Mouse (Mus musculus): ENCODE data around the gene Cacna1c.

The Cacna1c gene

DNA sequence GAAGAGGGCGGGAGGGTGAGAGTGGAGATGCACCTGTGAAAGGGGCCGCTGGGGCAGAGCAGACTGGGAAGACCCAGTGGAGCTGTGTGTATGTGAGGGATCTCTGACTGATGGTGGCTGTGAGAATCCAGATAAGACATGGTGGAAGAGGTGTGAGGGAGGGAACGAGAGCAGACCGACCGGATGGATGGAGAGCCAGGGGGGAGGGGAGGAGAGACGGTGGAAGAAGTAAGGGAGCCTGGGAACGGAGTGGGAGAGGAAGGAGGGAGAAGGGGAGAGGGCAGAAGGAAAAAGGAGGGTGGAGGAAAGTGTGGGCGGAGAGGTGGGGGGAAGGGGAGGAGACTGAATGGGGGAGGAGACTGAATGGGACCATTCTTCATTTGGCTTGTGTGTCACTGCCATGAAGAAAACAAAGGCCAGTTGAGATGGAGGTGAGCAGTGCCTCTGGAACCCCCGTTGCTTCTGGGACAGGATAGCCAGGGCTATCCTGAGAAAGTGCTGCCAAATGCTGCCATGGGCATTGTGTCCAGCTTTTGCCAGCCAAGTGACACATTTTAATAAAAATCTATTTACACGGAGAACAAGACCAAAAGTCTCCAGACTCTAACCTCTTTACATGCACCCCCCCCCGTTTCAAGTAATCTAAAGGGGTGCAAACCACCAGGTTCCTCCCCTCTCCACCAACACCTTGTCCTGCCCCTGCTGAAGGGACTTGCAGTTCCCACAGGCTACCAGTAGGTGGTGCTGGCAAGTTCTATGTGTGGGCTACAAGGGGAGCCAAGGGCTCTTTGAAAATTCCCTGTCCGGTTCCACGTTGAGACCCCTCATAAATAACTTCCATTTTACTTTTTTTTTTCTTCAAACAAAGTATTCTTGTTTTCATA is 273.6 kb downstream of the Cacna1c start:
- peak; percentile 92 for DNase-seq (ENCODE audit: low spot score)

DNA sequence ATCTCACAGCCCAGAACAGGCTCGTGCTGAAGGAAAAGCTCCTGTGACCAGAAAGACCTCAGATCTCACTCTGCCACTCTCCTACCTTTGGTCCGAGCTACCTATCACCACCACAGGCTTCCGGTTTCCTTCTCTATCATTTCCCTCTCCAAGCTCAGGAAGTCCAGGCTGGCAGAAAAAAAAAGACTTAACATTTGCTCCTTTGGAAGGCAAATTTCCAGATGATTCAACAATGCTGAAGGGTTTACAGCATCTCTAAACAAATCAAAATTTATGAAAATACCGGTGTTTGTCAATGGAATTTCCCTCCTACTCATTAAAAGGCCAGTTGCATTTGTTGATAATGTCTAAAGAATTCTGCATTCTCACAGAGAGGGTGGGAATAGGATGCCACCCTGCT is 288.0 kb downstream of the Cacna1c start:
- DNase-seq (ENCODE audit: low spot score): no peak

DNA sequence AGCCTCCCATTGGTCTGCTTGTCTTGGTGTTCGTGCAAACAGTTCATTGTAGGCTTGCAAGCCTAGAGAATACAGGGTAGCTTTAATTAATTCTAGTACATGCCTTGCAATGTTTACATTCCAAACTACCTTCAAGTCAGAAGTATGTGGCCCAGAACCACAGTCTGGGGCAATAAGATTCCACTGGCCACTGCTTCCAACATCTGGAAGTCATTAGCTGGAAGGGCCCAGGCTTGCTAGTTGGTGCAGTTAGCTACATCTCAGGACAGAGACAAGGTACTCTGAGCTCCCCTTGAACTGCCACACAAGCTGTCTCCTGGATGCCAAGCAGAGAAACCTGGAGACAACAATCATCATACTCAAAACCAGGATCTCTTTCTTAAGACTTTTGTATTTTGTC is 288.5 kb downstream of the Cacna1c start:
- peak; percentile 66 for DNase-seq (ENCODE audit: low spot score)

DNA sequence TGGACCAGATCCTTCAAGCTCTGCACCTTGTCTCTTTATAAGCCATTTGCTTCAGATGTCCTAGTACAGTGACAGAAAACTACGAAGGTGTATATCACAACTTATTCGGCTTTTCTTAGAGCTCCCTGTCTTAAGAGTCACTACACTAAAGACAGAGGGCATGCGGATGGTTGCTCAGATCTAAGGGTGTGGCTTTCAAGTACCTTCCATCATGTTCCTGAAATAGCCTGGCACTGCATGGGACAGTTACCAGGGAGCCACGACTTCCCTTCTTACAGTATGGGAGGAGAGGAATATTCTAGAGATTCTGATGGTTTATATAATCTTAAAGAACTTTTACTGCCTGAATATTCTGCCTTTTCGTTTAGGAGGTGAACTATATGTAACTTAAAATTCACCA is 289.3 kb downstream of the Cacna1c start:
- no peak for DNase-seq (ENCODE audit: low spot score)

DNA sequence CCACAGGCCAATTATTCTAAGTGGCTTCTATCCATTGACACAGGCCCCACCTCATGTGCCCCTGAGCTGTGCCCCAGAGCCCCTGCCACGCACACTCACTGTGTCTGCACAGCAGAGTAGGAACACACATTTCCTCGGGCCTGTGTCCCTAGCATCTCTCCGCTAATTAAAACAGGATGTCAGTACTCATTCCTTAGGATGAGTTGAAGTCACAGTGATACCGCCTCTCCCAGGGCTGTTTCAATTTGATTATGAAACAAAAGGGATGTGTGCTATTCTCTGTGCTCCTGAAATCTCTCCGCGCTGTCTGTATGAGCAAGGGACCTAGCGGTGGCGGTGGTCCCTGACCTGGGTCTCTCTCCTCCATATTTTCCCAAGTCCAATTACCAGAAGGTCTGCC is 296.5 kb downstream of the Cacna1c start:
- DNase-seq (ENCODE audit: low spot score): no peak

DNA sequence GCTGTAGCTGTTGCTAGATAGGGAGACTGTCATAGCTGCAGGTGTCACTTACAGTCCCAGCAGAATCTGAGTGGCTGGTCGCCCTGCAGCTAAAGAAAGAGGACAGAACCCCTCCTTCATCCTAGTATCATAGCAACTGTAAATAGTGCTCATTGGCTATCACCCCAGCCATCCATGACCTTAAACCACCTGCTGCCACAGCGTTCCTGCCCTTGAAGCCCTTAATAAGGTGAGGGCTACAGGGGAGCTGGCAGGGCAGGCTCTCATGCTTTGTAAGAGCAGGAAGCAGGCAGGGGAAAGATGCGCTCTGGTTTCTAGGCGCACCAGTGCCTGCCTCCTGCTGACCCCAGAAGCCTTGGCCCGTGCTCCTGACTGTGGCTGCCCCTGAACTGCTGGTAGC is 299.1 kb downstream of the Cacna1c start:
- DNase-seq (ENCODE audit: low spot score): no peak

DNA sequence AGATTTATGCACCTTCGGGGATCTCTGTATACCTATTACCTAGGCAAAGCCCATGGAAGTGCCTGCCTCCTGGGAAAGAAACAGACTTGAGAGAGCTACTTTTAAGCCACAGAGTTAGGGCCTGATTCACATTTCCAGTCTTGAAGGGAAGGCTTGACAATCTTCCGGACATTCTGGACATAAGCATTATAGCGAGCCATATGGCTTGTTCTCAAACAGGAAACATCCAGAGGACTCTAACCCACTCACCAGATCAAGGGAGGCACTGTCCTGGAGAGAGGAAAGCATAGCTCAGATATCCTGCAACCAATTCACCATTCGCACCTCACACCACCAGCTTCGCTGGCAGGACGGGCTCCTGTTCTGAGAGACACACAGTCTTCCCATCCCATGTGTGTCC is 302.2 kb downstream of the Cacna1c start:
- no peak for DNase-seq (ENCODE audit: low spot score)

DNA sequence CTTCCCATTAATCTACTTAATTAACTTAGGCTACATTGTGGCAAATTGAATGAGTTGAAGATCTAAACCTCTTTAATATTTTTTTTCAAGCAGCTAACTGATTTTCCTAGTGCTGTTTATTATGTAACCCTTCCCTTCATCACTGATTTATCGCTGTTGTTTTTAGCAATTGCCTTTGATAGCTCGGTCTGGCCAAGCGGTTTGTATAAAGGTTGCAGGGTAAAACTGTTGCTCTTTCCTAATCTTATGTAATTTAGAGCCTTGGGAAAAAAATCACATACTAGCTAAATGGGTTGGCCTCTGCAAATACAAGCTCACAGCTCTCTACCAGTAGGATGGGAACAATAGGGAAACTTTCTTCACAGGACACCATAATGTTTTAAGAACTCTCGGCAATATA is 306.8 kb downstream of the Cacna1c start:
- DNase-seq (ENCODE audit: low spot score): no peak

DNA sequence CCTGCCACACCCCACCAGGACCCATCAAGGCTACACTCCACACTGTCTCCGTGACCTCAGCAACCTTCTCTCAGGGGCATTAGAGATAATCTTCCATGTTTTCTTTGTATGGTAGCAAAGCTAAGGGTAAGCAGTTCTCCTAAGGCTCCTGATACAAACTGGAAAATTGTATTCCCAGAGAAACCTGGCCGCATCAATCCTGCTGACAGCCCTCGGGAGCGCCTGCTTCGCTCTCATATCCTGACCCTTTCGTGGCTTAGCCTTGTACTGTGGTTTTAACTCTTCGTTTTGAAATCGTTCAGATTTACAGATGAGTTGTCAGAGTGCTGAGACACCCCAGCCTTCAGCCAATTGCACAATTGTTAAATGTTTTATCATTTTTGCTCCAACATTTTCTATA is 309.2 kb downstream of the Cacna1c start:
- no peak for DNase-seq (ENCODE audit: low spot score)

DNA sequence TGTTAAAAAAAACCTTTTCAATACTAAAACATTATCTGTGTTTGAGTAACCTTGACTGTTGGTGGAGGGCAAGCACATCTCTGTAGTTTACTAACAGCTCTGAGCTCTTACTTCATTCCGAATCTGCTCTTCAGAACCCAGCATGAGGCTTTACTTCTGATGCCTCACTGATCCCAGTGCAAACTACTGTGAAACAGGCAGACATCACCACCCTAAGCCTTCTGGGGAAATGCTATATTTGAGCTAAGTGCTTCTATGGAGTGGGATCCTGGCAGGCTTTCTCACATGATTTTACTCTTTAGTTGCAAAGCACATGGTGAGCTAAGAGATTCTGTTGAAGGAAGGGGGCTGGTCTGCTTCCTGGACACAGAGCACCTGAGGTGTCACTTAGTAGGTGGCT is 311.3 kb downstream of the Cacna1c start:
- no peak for DNase-seq (ENCODE audit: low spot score)

DNA sequence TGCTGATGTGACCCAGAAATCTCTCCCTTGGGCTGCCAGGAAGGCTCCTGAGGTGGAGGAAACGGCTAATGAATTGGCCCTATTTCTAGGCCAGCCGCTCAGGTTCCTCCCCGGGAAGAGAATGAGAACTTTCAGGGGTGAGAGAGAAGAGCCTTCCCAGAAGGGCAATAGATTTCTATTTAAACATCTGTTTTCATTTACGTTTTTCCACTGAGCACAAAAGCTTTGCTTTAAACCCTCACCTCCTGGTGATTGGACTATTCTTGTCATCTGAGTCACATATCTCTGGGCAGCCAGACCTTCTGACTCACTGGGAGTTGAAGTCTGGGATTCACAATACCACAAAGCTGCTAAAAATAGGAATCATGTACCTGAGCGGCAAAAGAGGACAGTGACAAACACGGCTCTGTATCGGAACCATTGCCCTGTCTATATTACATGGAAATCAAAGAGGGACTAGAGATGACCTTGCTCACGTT is 312.1 kb downstream of the Cacna1c start:
- DNase-seq (ENCODE audit: low spot score): peak; percentile 20

DNA sequence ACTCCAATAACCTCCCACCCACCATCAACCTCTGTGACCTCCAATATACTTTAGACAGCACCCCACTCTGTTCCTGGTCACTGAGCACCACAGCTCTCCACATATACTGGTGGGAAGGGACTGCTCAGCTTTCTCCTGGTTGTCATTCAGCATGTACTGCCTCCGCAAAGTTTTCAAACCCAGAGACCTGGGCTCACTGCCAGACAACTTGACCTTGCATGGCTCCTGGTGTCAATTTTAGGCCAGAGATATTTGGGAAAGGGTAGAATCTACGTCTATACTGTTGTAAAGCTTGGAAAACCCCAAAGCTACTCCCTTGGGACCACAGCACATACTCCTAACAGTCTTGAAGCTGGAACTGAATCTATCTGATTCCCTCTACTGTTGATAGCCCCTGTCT is 320.0 kb downstream of the Cacna1c start:
- no peak for DNase-seq (ENCODE audit: low spot score)

DNA sequence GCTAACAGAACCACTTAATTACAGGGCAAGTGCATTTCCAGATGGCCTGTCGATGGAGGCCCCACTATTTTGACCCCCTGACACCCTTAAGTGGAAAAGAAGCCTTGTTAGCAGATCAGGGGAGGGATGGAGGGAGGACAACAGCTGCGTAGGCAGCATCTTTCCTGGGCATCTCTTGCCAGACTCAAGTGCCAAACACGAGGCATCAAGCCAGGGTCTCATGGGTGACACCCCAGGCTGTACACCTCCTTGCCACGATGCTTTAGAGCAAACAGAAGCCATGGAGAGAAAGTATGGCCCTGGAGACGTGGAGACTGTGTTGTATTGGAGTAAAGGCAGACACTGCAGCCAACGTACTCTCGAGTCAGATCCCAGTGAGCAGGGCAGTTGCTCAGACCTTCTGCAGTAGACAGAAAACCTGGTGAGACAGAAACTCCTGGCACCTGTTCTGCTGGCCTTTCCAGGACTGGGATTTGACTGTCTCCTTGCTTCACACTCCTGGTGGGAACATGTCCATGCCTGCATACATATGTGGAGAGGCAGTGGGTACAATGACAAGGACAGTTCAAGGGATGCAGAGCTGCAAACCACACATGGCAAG is 325.9 kb downstream of the Cacna1c start:
- peak; percentile 13 for DNase-seq (ENCODE audit: low spot score)

DNA sequence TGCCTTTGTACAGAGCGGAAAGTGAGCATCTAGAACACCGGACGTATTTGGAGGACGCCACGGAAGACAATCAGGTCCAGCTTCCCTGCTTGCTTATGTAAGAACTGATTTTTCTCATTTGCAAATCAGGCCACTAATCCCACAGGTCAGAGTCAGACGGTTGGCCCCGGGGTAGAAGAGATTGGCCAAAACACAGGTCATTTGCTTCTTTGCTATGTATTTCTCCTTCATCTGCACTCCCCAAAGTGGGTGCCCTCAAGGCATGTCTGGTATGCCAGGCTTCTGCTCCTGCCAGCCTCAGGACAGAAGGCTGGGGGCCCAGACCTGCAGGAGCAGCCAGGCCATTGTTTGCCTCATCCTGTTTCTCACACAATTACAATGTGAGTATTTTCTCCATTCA is 328.8 kb downstream of the Cacna1c start:
- DNase-seq (ENCODE audit: low spot score): no peak

DNA sequence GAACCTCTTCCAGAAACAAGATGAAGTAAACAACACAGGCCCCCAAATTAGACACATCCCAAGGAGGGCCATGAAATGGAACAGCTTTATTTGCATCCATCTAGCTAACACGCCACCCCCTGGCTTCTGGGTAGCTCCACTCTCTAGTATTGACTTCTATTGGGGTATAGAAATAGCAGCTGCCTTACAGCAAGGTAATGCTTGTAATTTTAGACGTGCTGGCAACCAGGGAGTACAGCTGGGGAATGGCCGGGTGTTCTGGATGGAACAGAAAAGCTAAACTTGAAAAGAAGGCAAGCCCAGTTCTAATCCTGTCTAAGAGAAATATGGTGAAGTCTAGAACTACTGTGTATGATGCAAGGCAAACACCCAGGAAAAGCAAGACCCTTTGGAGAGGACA is 329.3 kb downstream of the Cacna1c start:
- DNase-seq (ENCODE audit: low spot score): no peak

DNA sequence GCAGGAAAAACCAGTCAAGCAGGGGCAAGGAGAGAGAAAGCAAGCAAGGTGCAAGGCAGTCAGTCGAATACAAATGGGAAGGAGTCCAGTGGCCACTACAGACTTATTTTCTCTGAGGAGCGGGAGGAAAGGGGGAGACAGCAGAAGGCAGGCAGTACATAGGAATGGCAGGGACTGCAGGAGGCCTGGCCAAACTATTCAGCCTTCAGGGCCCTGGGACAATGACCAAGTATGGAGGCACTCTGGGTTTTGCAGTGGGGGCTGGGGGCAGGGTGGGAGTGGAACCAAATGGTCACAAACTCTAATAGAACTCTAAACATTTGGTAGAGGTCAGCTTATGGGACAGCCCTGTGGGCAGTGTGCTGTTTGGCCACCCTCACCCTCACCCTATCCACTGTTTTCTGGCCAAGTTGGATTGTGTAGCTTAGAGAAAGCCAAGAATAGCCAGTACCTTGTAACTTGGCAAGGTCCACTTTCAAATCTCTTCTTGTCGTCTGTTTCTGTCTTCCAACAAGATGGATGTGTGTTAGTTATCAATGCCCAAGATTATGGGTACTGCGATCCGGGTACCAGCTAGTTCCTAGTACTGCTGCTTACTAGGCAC is 330.3 kb downstream of the Cacna1c start:
- no peak for DNase-seq (ENCODE audit: low spot score)

DNA sequence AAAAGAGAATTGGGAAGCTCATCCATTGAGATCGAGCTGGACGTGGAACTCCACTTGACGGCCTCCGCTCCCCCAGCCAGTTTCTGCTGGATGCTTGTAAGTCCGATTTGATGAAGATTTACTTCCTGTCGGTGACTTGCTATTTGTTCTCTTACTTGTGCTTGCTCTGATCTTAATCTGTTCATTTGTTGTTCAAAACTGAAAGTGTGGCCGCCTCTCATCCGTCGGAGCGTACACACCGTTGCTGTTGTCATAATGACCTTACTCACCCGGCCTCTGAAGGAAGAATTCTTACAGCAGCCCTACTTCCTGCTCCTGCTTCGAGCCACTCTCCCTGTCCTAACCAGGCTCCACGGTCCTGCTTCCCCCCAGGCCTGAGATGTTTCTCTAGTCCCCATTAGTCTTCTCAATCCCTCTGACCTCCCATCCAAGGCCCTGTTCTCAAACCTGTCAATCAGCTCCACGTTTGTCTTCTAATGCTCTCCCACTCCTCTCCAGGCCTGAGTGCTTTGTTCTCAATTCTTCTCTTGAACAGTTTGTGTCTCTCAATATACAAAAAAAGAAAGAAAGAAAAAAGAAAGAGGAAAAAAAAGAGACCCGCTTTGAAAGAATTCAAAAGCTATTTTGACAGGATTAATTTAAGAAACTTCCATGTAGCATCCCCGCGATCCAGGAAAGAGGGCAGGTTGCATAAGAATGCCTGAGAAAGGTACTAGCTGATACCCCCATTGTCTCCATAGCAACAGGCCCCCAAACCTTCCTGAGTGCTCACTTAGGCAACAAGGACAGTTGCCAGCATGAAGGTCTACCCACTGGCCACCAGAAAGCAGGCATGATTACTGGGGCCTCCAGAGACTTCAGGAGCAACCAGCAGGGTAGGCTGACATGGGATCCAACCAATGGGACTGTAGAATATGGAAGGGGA is 331.3 kb downstream of the Cacna1c start:
- no peak for DNase-seq (ENCODE audit: low spot score)

DNA sequence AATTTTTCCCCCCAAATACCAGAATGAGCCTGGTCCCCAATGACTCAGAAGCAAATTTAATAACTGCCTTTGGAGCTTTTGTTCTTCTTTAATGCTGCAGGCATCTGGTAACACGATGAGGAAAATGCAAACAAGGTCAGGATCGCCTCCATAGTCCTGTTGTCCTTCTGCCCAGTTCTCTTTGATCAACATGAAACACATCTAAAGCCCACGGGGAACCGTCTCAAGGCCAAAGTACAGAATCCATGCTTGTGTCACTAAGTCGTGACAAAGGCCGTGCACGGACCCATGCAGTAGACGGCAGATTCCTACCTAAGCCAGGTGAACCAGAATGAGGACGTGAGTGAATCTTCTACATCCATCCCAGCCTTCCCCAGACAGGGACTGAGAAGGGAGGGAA is 333.5 kb downstream of the Cacna1c start:
- DNase-seq (ENCODE audit: low spot score): no peak

DNA sequence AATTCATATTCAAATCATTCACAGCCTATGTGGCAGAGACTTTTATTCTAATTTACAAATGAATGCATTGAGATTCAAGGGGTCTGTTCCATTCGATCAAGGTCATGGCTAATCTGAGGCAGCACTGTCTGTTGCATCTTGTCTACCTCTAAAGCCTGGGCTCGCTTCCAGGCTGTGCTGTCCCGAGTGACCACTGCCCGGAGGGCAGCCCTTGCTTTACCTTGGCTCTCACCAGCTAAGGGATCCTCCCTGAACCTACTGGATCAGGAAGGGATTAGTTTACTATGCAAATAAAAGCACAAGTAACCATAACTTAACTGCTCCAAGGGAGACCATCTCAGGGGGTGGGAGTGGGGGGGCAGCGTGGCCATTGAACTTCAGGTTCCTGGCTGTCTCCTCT is 334.1 kb downstream of the Cacna1c start:
- no peak for DNase-seq (ENCODE audit: low spot score)

DNA sequence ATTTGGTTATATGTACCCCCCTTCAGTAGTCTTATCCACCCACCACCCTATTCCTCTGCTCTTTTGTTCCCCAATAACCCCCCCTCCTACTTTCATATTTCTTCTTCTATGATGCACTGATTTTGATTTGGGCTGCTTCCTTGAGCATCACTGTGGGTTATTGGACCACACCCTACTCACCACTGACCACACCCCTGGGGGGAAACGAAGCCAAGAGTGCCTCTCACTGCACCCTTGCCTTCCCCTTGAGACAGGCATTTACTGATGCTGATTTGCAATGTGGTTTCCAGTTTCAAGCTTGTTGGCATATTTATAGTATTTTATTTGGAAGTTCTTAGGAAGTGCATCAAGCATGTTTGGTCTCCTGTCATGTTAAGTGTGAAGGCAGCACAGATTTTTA is 337.8 kb downstream of the Cacna1c start:
- DNase-seq (ENCODE audit: low spot score): no peak

DNA sequence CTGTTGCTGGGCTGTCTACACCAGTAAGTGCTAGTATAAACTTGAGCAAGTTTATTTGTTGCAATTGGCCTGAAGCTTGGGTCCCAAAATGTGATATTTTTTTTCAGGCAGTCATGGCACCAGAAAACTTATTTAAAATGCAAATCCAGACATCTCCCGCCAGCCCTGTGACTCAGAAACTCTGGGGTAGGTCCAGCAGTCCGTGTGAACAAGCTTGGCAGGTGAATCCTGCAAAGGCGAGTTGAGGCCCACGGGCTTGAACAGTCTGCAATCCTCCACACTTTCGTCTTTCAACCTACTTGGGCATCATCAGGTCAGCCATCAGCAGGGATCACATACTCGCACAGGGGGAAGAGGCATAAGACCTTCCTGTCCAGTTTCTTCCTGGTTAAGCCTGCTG is 344.1 kb downstream of the Cacna1c start:
- DNase-seq (ENCODE audit: low spot score): no peak

DNA sequence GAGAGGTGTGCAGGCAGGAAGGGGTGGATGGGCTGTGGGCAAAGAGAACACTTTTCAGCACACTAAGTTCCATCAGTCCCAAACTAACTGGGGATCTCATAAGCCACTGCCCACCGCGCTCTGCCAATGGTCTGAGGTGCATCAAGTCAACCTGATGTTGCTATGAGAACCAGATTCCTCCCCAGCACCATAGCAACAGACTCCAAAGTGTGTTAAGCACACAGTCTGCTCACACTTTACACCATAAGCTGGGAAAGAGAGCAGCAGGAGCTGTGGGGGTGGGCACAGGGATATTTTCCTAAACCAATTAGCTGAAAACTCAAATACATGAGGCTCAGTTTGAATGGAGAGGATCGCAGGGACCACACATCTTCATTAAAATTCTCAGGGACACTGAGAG is 345.1 kb downstream of the Cacna1c start:
- no peak for DNase-seq (ENCODE audit: low spot score)
